8 mouse cellular contexts compared by ENCODE assay signal in genomic region chr6:29211806-29212492, GRCm38 (mm10). TPM values are rescaled to one million over a fixed set of nuclear protein-coding genes. Genes with fewer than 3 reads are reported as not detected.
DNase-seq lines count a peak whose midpoint lies in the region; ATAC-seq lines count a peak whose summit lies in the region.

No protein-coding gene starts in this region.

- H3K9ac ChIP-seq in forebrain, embryonic 14.5 days (ENCODE audit: low read length), result peak overlapping the region; percentile 74
- peak overlapping the region; percentile 75 for H3K9ac ChIP-seq in lung, embryonic 16.5 days (ENCODE audit: low read length)

- H3K36me3 ChIP-seq in forebrain, embryonic 14.5 days (ENCODE audit: control insufficient read depth, insufficient read depth, low read length), result peaks cover 5% of the 10 kb centered on the region; the same call in 1 of the 2 replicates
- no peaks in the 10 kb centered on the region for H3K36me3 ChIP-seq in lung, embryonic 16.5 days (ENCODE audit: control insufficient read depth, insufficient read depth, low read length)

- intact Hi-C loops in heart, postnatal 25 days (cut with DNase I), result no loop called here

- peak overlapping the region; percentile 70 for H3K27ac ChIP-seq in forebrain, embryonic 14.5 days (ENCODE audit: low read depth, low read length)
- peak overlapping the region; percentile 38 for H3K27ac ChIP-seq in lung, embryonic 16.5 days (ENCODE audit: low read length)

- H3K4me1 ChIP-seq in forebrain, embryonic 14.5 days (ENCODE audit: control insufficient read depth, insufficient read depth, low read length), result peaks cover 24% of the 10 kb centered on the region
- H3K4me1 ChIP-seq in lung, embryonic 16.5 days (replicated peaks; ENCODE audit: control insufficient read depth, insufficient read depth, low read length), result peaks cover 32% of the 10 kb centered on the region

- peak; percentile 38 for ATAC-seq in cerebellum, adult (ENCODE audit: insufficient number of reproducible peaks, low FRiP score, low TSS enrichment)
- peak; percentile 82 for ATAC-seq in forebrain, embryonic 14.5 days
- ATAC-seq in lung, embryonic 16.5 days (ENCODE audit: low read depth), result peak; percentile 88

- peak overlapping the region; percentile 65 for H3K4me3 ChIP-seq in forebrain, embryonic 14.5 days (ENCODE audit: low read depth, low read length)
- H3K4me3 ChIP-seq in lung, embryonic 16.5 days (ENCODE audit: low read length), result peak overlapping the region; percentile 75

- peaks cover 6% of the 10 kb centered on the region; the same call in 1 of the 2 replicates for H3K27me3 ChIP-seq in forebrain, embryonic 14.5 days (replicated peaks; ENCODE audit: control insufficient read depth, insufficient read depth, low read length)
- peaks cover 6% of the 10 kb centered on the region; the same call in 1 of the 2 replicates for H3K27me3 ChIP-seq in lung, embryonic 16.5 days (ENCODE audit: control insufficient read depth, insufficient read depth, low read depth, low read length)

- no peaks in the 10 kb centered on the region for H3K9me3 ChIP-seq in forebrain, embryonic 14.5 days (replicated peaks; ENCODE audit: control insufficient read depth, low read length)
- H3K9me3 ChIP-seq in lung, embryonic 16.5 days (ENCODE audit: control insufficient read depth, low read length), result no peaks in the 10 kb centered on the region

- H3K4me2 ChIP-seq in forebrain, embryonic 14.5 days (ENCODE audit: low read length), result peak overlapping the region; percentile 94
- peak overlapping the region; percentile 83 for H3K4me2 ChIP-seq in lung, embryonic 16.5 days (ENCODE audit: low read depth, low read length)

- under 1% methylated on average over 55 of the region's 66 CpGs for WGBS in forebrain, embryonic 14.5 days
- WGBS in lung, embryonic 16.5 days, result under 1% methylated on average over 66 of the region's 66 CpGs

- peak; percentile 79 for DNase-seq in ES-CJ7 (ENCODE audit: low read depth, low spot score)
- peak; percentile 84 for DNase-seq in forebrain, embryonic 14.5 days (ENCODE audit: low spot score)
- DNase-seq in heart, postnatal 25 days (ENCODE audit: low spot score), result peak; percentile 74
- peak; percentile 60 for DNase-seq in layer of hippocampus, adult 9-11 months
- peak; percentile 82 for DNase-seq in ovary, adult 18-20 months (ENCODE audit: low spot score)
- DNase-seq in thymus, postnatal 0 days (ENCODE audit: low spot score), result peak; percentile 89

RNA-seq across cellular contexts. Expression of gene Impdh1, which starts 4.2 kb away (rescaled TPM):
- polyA plus RNA-seq in forebrain, embryonic 14.5 days (2014; fragmentation: Nextera tagmentation; extraction: Ambion mirVana), result 34.5 and 50.2 TPM in 2 replicates
- 10 to 100 TPM; 22.7 to 23.0 TPM for total RNA-seq in heart, postnatal 25 days (2021)
- polyA plus RNA-seq in lung, embryonic 16.5 days (2015; fragmentation: Nextera tagmentation; extraction: Ambion mirVana), result 42.7 and 45.7 TPM in 2 replicates
- 138 and 141 TPM in 2 replicates for polyA plus RNA-seq in thymus, postnatal 0 days (2015; fragmentation: Nextera tagmentation; extraction: Ambion mirVana)

RNA-seq across cellular contexts. Expression of gene Prrt4, which starts 32.6 kb away (rescaled TPM):
- 1.9 and 3.8 TPM in 2 replicates for polyA plus RNA-seq in forebrain, embryonic 14.5 days (2014; fragmentation: Nextera tagmentation; extraction: Ambion mirVana)
- total RNA-seq in heart, postnatal 25 days (2021), result 1 to 10 TPM; 3.1 to 3.6 TPM
- 0.28 and 0.30 TPM in 2 replicates for polyA plus RNA-seq in lung, embryonic 16.5 days (2015; fragmentation: Nextera tagmentation; extraction: Ambion mirVana)
- polyA plus RNA-seq in thymus, postnatal 0 days (2015; fragmentation: Nextera tagmentation; extraction: Ambion mirVana), result 0.05 and 0.09 TPM in 2 replicates

RNA-seq across cellular contexts. Expression of gene Rbm28, which starts 47.1 kb away (rescaled TPM):
- polyA plus RNA-seq in forebrain, embryonic 14.5 days (2014; fragmentation: Nextera tagmentation; extraction: Ambion mirVana), result 34.3 and 36.6 TPM in 2 replicates
- 10 to 100 TPM; 18.3 to 18.4 TPM for total RNA-seq in heart, postnatal 25 days (2021)
- 32.9 and 33.5 TPM in 2 replicates for polyA plus RNA-seq in lung, embryonic 16.5 days (2015; fragmentation: Nextera tagmentation; extraction: Ambion mirVana)
- 30.7 and 31.0 TPM in 2 replicates for polyA plus RNA-seq in thymus, postnatal 0 days (2015; fragmentation: Nextera tagmentation; extraction: Ambion mirVana)

Comparison
In these comparisons a context has a peak if more than half of its experiments do, and no peak if none do; other contexts are left out.
1. Peak in every context shown above with its lines: DNase-seq, ATAC-seq, H3K4me3 ChIP-seq and H3K27ac ChIP-seq.
2. ATAC-seq: peak in every context shown above with its lines; median percentile 88 in lung, embryonic 16.5 days; 82 in forebrain, embryonic 14.5 days; 38 in cerebellum, adult.